Mouse (Mus musculus) megakaryocyte-erythroid progenitor cell, adult 5-6 weeks (primary cell): ENCODE measurements around the gene Cdk19. TPM values are rescaled to one million over a fixed set of nuclear protein-coding genes. Genes with fewer than 3 reads are reported as not detected.

Experiments used
- ATAC-seq: replicated peaks from 2 replicates; pipeline ENCODE4 v1.8.0; 2016; ENCODE audit warnings: mild to moderate bottlenecking, inconsistent platforms; ENCODE audit not compliant: severe bottlenecking, poor library complexity, low FRiP score, low TSS enrichment
- total RNA-seq, 2 experiments: library from RNA; stranded (forward) in 1 of 2; stranded (reverse) in 1 of 2; fragments of 200-1000, 215-1000 nt in 1 of 2; fragments of >200 nt in 1 of 2; fragmentation: Nextera tagmentation in 1 of 2; gene quantifications; 2 replicates each; pipeline ENCODE4 v1.2.3; 2014 to 2017

The Cdk19 gene
- total RNA-seq, 2 experiments from 2014 or later: 17.4 to 24.0 TPM

DNA sequence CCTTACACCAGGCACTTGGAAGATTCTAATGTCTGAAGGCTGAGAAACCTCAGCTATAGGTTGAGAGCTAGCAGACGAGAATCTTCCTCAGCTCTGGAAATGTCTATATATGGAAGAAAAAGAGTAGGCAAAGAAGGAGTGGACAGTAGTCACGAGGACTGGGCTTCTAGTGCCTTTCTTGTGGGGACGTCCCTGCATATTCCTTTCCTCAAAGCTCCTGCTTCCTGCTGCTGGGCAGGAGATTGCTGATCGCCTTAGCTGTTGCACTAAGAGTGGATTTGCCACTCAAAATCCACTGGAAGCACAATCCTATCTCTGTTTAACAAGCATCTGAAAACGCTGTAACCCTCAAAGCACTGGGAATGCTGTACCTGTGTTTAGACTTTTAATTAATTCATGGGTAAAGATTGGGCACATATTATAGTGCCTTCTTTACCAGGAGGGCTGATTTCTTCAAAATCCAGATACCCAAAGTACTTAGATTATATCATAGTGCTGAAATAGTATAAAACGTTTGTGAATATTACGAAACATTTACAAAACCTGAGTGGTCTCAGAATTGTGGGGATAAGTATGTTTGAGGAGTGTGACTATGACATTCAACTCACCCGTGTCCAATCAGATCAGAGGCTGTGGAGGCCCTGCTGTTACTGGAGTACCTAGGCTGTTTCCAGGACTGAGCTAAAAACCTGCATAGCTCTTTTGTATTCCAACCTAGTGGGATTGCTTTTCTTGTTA is 128.0 kb downstream of the Cdk19 start:
- no peak for ATAC-seq

DNA sequence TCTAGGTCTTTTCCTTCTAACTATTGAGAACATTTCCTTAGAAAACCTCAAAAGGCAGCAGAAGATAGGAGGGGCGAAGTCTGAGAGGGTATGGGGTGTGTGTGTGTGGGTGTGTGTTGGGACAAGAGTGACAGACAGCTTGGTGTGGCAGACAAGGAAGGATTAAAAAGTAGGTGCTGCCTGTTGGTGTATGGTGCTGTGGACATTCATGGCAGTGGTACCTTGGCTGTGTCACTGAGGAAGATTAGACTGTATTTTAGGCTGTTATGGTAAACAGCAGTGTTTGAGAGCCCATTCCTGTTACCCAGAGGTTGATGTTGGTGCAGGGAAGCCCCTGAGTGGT is 128.5 kb downstream of the Cdk19 start:
- ATAC-seq: 0 out of 2 replicates have a peak, but pooled peaks have one; percentile 57

GRCm38 (mm10) chr10:40469145-40469544 is 129.8 kb downstream of the Cdk19 start:
- no peak for ATAC-seq

- peak; percentile 81 for ATAC-seq
These were observed 137.3 kb downstream of the Cdk19 start for GRCm38 (mm10) chr10:40476535-40477285.

- ATAC-seq: no peak
These were observed 138.2 kb downstream of the Cdk19 start for GRCm38 (mm10) chr10:40477426-40478075.

DNA sequence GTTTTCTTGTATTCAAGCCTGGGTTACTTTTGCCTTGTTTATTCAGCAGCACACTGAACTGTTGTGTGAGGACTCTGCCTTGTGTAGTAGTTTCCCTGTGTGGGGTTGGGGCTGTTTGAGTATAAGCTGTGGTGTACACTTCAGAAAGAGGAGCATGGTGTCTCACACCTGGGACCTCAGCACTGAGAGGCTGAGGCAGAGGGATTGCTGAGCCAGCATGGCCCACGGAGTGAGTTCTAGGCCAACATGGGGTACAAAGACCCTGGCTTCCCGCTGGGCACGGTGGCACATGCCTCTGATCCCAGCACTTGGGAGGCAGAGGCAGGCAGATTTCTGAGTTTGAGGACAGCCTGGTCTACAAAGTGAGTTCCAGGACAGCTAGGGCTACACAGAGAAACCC is 139.3 kb downstream of the Cdk19 start:
- ATAC-seq: no peak

DNA sequence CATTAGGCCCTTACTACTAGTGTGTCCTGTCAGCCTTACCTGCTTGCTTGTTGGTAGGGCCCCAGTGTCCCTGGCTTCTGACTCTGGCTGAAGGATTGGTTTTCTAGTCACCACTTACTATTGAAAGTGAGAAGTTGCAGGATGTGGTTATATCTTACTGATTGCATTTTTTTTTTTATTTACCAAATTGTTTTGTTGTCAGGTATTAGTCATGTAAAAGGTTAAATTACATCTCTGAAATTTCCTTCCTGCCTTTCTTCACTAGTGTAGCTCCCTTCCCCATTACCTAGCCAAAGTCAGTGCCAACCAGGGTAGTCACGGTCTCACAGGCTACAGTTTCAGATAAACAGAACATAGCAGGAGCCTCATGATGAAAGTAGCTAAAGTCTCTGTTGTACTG is 139.9 kb downstream of the Cdk19 start:
- ATAC-seq: no peak

GRCm38 (mm10) chr10:40479621-40480193 is 140.3 kb downstream of the Cdk19 start:
- ATAC-seq: no peak

DNA sequence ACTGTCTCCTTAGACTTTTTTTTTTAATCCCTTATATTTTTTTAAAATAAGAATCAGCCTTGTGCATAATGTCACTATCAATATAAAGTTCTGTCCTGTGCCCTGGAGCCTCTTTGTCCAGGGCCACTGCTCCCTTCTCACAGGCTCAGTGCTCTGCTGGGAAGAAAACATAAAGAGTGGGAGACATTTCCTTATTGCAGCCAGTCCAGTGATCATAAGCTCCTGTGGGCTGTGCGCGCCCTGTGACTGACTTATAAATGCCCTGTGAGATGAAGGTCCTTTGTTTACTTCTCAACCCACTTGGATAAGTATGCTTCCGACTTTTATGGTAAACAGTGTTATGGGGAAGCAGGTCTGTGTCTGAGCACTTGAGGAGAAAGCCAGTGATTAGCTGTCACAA is 142.2 kb downstream of the Cdk19 start:
- ATAC-seq: no peak

DNA sequence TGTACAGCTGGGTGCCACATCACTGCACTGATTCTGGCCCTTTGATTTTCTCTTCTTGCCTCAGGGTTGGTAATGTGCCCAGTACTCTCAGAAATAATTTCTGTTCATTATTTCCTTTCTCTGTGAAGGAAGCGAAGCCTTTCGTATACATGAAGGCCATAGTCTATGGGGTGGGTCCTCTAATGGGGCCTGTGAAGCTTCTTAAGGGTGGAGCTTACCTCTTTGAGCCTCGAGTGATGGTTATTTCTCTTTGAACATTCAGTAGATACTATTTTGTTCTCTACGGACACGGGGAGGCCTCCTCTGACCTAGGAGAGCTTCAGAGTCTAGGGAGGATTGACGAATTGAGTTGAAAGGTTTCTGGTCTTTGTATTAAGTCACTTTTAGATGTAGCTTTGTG is 142.9 kb downstream of the Cdk19 start:
- no peak for ATAC-seq

GRCm38 (mm10) chr10:40489086-40489796 is 149.9 kb downstream of the Cdk19 start:
- 0 out of 2 replicates have a peak, but pooled peaks have one; percentile 53 for ATAC-seq

- no peak for ATAC-seq
These were observed 151.8 kb downstream of the Cdk19 start for GRCm38 (mm10) chr10:40491131-40491530.

DNA sequence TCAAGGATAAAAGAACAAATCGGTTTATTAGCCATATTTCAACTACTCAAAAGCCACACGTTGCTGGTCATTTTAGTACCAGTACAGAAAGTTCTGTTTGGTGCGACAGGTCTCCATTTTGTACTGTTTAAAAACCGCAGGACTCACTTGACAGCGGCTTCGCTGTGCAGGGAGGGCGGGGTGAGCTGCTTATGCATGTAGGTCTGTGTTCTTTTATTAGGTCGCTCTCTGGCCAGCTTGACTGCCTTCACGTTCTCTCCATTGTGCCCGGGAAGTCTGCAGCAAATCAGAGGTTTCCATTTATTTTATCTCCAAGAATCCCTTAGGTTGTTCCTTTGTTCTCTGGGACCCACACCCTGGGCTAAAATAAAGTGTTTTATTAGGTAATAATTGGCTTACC is 152.4 kb downstream of the Cdk19 start:
- ATAC-seq: no peak

GRCm38 (mm10) chr10:40494181-40495162 is 155.1 kb downstream of the Cdk19 start:
- ATAC-seq: no peak

- ATAC-seq: peak; percentile 41
These were observed 158.1 kb downstream of the Cdk19 start for GRCm38 (mm10) chr10:40497301-40498041.

- ATAC-seq: 0 out of 2 replicates have a peak, but pooled peaks have one; percentile 21
These were observed 159.1 kb downstream of the Cdk19 start for GRCm38 (mm10) chr10:40498426-40498825.

DNA sequence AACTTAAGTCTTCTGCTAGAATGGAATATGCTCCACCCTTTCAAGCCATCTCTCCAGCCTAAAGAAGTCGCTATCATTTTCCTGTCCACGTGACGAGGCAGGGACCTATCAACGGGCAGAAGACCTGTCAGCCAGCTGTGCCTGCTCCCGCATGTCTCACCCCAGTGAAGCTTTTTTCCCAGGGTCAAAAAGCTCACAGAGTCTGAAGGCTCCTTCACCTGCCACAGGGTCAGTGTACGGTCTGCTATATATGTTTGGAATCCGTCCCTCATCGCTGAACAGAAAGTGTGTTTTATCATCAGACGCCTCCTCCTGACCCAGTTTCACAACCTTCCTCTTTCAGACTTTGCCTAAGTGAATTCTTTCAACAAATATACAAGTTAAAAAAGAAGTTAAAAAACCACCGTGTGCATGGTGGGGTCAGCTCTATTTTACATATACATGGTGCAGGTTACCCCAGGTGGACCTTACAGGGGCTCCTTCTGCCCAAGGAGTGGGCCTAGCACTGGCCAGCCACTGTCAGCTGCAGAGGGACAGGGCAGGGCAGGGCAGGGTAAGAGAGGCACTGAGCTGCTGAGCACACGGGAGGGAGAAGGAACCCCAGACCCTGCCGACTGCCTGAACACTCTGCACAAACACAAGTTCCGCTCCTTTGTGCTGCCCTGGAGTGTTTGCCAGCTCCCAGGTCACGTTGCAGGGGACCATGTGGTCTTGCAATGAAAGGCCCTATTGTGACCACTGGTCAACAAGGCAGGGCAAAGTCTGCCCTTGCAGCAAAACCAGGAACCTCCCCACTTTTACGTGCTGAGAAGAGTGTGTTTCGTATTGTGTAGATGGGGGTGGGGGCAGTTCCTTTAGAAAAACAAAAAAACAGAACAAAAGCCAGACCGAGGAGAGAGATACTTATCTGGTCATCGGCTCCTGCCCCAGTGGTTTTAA is 160.2 kb downstream of the Cdk19 start:
- ATAC-seq: peak; percentile 78
